Comparison of ENCODE assay signal across 24 mouse cellular contexts in the genomic region with DNA sequence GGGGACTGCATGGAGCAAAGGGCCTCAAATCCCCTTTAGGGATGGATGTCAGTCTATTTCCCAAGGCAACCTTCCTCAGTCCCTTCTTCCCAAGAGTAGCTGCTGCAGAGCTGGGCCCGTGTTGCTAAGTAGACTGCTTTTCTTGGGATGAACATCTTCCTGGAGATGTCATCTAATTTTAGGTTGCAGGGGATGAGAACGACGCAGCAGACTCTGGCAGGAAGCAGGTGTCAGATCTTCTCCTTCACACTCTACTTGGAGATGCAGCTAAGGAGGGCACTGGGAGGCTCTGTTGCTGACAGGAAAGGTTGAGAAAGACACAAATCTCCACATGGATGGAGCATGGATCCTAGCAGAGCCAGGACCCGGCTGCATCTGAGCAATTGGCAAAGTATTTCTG.
DNase-seq lines count a peak whose midpoint lies in the region; ATAC-seq lines count a peak whose summit lies in the region.
"Had no signal": no experiment of that assay in that cellular context is flagged by ENCODE, and none has a peak within 500 bp of the region (broad histone marks: within the 10 kb centered on the region; RNA-seq: fewer than 3 reads in every experiment).

No protein-coding gene starts in this region.

- H3K36me3 ChIP-seq in midbrain, embryonic 10.5 days = no peaks in the 10 kb centered on the region
- no peaks in the 10 kb centered on the region for H3K36me3 ChIP-seq in midbrain, embryonic 11.5 days (ENCODE audit: control insufficient read depth, insufficient read depth, low read length)
- H3K36me3 ChIP-seq: limb, embryonic 13.5 days; liver, embryonic 12.5 days; midbrain, embryonic 13.5 days; neural tube, embryonic 15.5 days; stomach, embryonic 15.5 days had no signal

- no peaks in the 10 kb centered on the region for H3K9me3 ChIP-seq in midbrain, embryonic 10.5 days (replicated peaks)
- H3K9me3 ChIP-seq in midbrain, embryonic 11.5 days (ENCODE audit: control insufficient read depth, low read length) = no peaks in the 10 kb centered on the region
- H3K9me3 ChIP-seq: limb, embryonic 13.5 days; liver, embryonic 12.5 days; midbrain, embryonic 13.5 days; neural tube, embryonic 15.5 days; stomach, embryonic 15.5 days had no signal

- ATAC-seq in midbrain, embryonic 11.5 days (ENCODE audit: low FRiP score) = no peak
- no peak for ATAC-seq in cerebellum, adult (ENCODE audit: insufficient number of reproducible peaks, low FRiP score, low TSS enrichment)
- ATAC-seq: intestine, postnatal 0 days; liver, embryonic 12.5 days had no signal

- H3K4me2 ChIP-seq in midbrain, embryonic 11.5 days = no peak overlapping the region
- H3K4me2 ChIP-seq: heart, embryonic 11.5 days; limb, embryonic 13.5 days; liver, embryonic 12.5 days; midbrain, embryonic 13.5 days; neural tube, embryonic 15.5 days; stomach, embryonic 15.5 days had no signal

- no peaks in the 10 kb centered on the region for H3K27me3 ChIP-seq in midbrain, embryonic 10.5 days (ENCODE audit: low read depth, poor library complexity, severe bottlenecking)
- H3K27me3 ChIP-seq in midbrain, embryonic 11.5 days (ENCODE audit: control insufficient read depth, insufficient read depth, low read length) = no peaks in the 10 kb centered on the region
- H3K27me3 ChIP-seq: limb, embryonic 13.5 days; liver, embryonic 12.5 days; midbrain, embryonic 13.5 days; neural tube, embryonic 15.5 days; stomach, embryonic 15.5 days had no signal

- H3K4me1 ChIP-seq in midbrain, embryonic 10.5 days = peaks cover 28% of the 10 kb centered on the region
- H3K4me1 ChIP-seq in midbrain, embryonic 11.5 days (ENCODE audit: control insufficient read depth, insufficient read depth, low read length) = peaks cover 11% of the 10 kb centered on the region
- H3K4me1 ChIP-seq: liver, embryonic 12.5 days; stomach, embryonic 15.5 days had no signal

- intact Hi-C loops in left cerebral cortex, postnatal 25 days (cut with DNase I) = loop anchor here (1.0 to 10.0 kb wide), 3 partner anchors 44 to 150 kb away; no protein-coding TSS in a partner anchor

- WGBS in midbrain, embryonic 10.5 days = 63% methylated on average over 4 of the region's 4 CpGs
- 54% methylated on average over 4 of the region's 4 CpGs for WGBS in midbrain, embryonic 11.5 days

- H3K27ac ChIP-seq in midbrain, embryonic 10.5 days (replicated peaks) = peak overlapping the region; percentile 83
- no peak overlapping the region for H3K27ac ChIP-seq in midbrain, embryonic 11.5 days (ENCODE audit: low read depth, low read length)
- H3K27ac ChIP-seq: layer of hippocampus, adult 2 months; limb, embryonic 13.5 days; liver, embryonic 12.5 days; neural tube, embryonic 15.5 days; stomach, embryonic 15.5 days had no signal

- no peak overlapping the region for H3K9ac ChIP-seq in midbrain, embryonic 11.5 days (ENCODE audit: low read length)
- H3K9ac ChIP-seq: limb, embryonic 13.5 days; liver, embryonic 12.5 days; midbrain, embryonic 13.5 days; neural tube, embryonic 15.5 days; stomach, embryonic 15.5 days had no signal

- no peak for DNase-seq in midbrain, embryonic 10.5 days (ENCODE audit: low spot score)
- DNase-seq in midbrain, embryonic 11.5 days (ENCODE audit: low spot score, missing footprints) = no peak
- DNase-seq in left cerebral cortex, adult 18-20 months (ENCODE audit: low spot score in 2 of 2) = peak; percentile 28 to 44
- peak; percentile 15 to 86 for DNase-seq in left cerebral cortex, postnatal 25 days (ENCODE audit: low spot score in 2 of 2)
- DNase-seq in right cerebral cortex, postnatal 36 days (ENCODE audit: low spot score in 2 of 2) = peak; percentile 16 to 47
- no peak for DNase-seq in layer of hippocampus, adult 8-10 months (ENCODE audit: low spot score in 2 of 2)
- DNase-seq: adrenal gland, postnatal 10 days; cerebellum, adult 9-10 months; gastrocnemius, postnatal 14 days; heart, adult 11 months; kidney, postnatal 25 days; lung, adult 18-20 months; lung, postnatal 10 days; thymus, adult 18-20 months; thymus, postnatal 36 days had no signal

- no peak overlapping the region for H3K4me3 ChIP-seq in midbrain, embryonic 10.5 days
- no peak overlapping the region for H3K4me3 ChIP-seq in midbrain, embryonic 11.5 days (ENCODE audit: low read depth, low read length)
- H3K4me3 ChIP-seq: layer of hippocampus, adult 2 months; limb, embryonic 13.5 days; liver, embryonic 12.5 days; midbrain, embryonic 13.5 days; neural tube, embryonic 15.5 days; stomach, embryonic 15.5 days had no signal

Comparison
In these comparisons a context has a peak if more than half of its experiments do, and no peak if none do; other contexts are left out.
1. DNase-seq: peak in left cerebral cortex, adult 18-20 months (2 of 2), left cerebral cortex, postnatal 25 days (2 of 2) and right cerebral cortex, postnatal 36 days (2 of 2); none in midbrain, embryonic 10.5 days (single experiment), midbrain, embryonic 11.5 days (single experiment) and layer of hippocampus, adult 8-10 months (0 of 2).